Mouse (Mus musculus): ENCODE measurements around the gene F930015N05Rik. TPM values are rescaled to one million over a fixed set of nuclear protein-coding genes. Genes with fewer than 3 reads are reported as not detected.

The F930015N05Rik gene
- polyA plus RNA-seq, 1 experiment: 1.2 TPM

GRCm38 (mm10) chr11:64396331-64396881 lies 40.0 kb downstream of the F930015N05Rik start:
- WGBS: 23% methylated on average over 7 of the region's 7 CpGs
- Histone ChIP-seq H3K27me3 (ENCODE audit: control insufficient read depth, insufficient read depth, low read length) (no peaks in the 10 kb centered on the region), H3K4me1 (ENCODE audit: control insufficient read depth, insufficient read depth, insufficient read length) (no peaks in the 10 kb centered on the region), H3K27ac (ENCODE audit: insufficient read depth, low read length) (no peak overlapping the region), H3K4me3 (ENCODE audit: extremely low read depth, insufficient read depth, insufficient read length) (no peak overlapping the region), H3K36me3 (ENCODE audit: control insufficient read depth, insufficient read depth, low read length) (no peaks in the 10 kb centered on the region)
- DNase-seq (ENCODE audit: low read depth in 1 of 2, low spot score in 2 of 2): no peak
- TF ChIP-seq CTCF (IDR thresholded peaks at IDR 0.05; ENCODE audit: extremely low read depth, insufficient read depth, insufficient read length, insufficient replicate concordance) (no peak), POLR2A (IDR thresholded peaks at IDR 0.05; ENCODE audit: low read depth, low read length) (no peak)

GRCm38 (mm10) chr11:64386333-64386732 lies 50.1 kb downstream of the F930015N05Rik start:
- no peak for TF ChIP-seq POLR2A (IDR thresholded peaks at IDR 0.05; ENCODE audit: low read depth, low read length)
- DNase-seq (ENCODE audit: low read depth in 1 of 2, low spot score in 2 of 2): no peak
- H3K27ac ChIP-seq (ENCODE audit: insufficient read depth, low read length): no peak overlapping the region
- no peaks in the 10 kb centered on the region for H3K27me3 ChIP-seq (ENCODE audit: control insufficient read depth, insufficient read depth, low read length)
- no peaks in the 10 kb centered on the region for H3K36me3 ChIP-seq (ENCODE audit: control insufficient read depth, insufficient read depth, low read length)
- no peak overlapping the region for H3K4me3 ChIP-seq (ENCODE audit: extremely low read depth, insufficient read depth, insufficient read length)
- H3K4me1 ChIP-seq (ENCODE audit: control insufficient read depth, insufficient read depth, insufficient read length): no peaks in the 10 kb centered on the region
- WGBS: 92% methylated on average over 4 of the region's 4 CpGs

Other genes with a start within 250 kb of the F930015N05Rik start
- 3.8 and 7.0 TPM in 2 replicates for gene Hs3st3a1, start 1.3 kb downstream of the F930015N05Rik start, polyA plus RNA-seq (2012; rRNA removed)